8 mouse cellular contexts compared by ENCODE assay signal in genomic region chr4:62286257-62286991, GRCm38 (mm10). TPM values are rescaled to one million over a fixed set of nuclear protein-coding genes. Genes with fewer than 3 reads are reported as not detected.
A peak's percentile ranks its signal among the peaks of the same experiment; 100 is the strongest.
DNase-seq lines count a peak whose midpoint lies in the region; ATAC-seq and TF ChIP-seq lines count a peak whose summit lies in the region.

No protein-coding gene starts in this region.

- H3K27me3 ChIP-seq in CH12.LX (replicated peaks): peaks cover 2% of the 10 kb centered on the region
- H3K27me3 ChIP-seq in forebrain, embryonic 12.5 days: 0 out of 2 replicates have a peak, but pooled peaks cover 3% of the 10 kb centered on the region
- no peaks in the 10 kb centered on the region for H3K27me3 ChIP-seq in heart, postnatal 0 days (ENCODE audit: control insufficient read depth, insufficient read depth, low read length)
- H3K27me3 ChIP-seq in liver, embryonic 16.5 days (ENCODE audit: control insufficient read depth, insufficient read depth, low read depth, low read length): no peaks in the 10 kb centered on the region
- no peaks in the 10 kb centered on the region for H3K27me3 ChIP-seq in neural tube, embryonic 13.5 days
- H3K27me3 ChIP-seq in testis, adult 2 months (ENCODE audit: control insufficient read depth, insufficient read depth, low read length): no peaks in the 10 kb centered on the region

- TF ChIP-seq CTCF in CH12.LX (conservative IDR thresholded peaks at IDR 0.05 in 1 of 2, IDR thresholded peaks at IDR 0.05 in 1 of 2; ENCODE audit: low read depth in 2 of 2, low read length in 2 of 2): peak in 1 of 2 experiments; percentile 23; a peak in 1 of 4 replicates
- TF ChIP-seq CTCF in heart, postnatal 0 days (IDR thresholded peaks at IDR 0.05; ENCODE audit: low read depth): no peak
- TF ChIP-seq CTCF in testis, adult 2 months (IDR thresholded peaks at IDR 0.05; ENCODE audit: control insufficient read depth, insufficient read depth, insufficient replicate concordance, low read depth, low read length): no peak

- peak; percentile 96 for ATAC-seq in forebrain, embryonic 12.5 days (ENCODE audit: low FRiP score)
- ATAC-seq in heart, postnatal 0 days (ENCODE audit: insufficient read depth, low read depth): peak; percentile 91
- peak; percentile 85 for ATAC-seq in liver, embryonic 16.5 days (ENCODE audit: low read depth)
- peak; percentile 95 for ATAC-seq in neural tube, embryonic 13.5 days (ENCODE audit: low read depth)

- 0 out of 2 replicates have a peak, but pooled peaks cover 3% of the 10 kb centered on the region for H3K79me2 ChIP-seq in CH12.LX (replicated peaks; ENCODE audit: control insufficient read depth, extremely low read depth, insufficient read depth, poor library complexity, severe bottlenecking)

- dilution Hi-C loops in CH12.LX (cut with MboI; ENCODE audit: extremely low pct_ligation_motif_present, extremely low pct_unique_long_range_greater_than_20kb, low sequenced_read_pairs): no loop called here

- peaks cover 0 to 20% of the 10 kb centered on the region in 2 experiments for H3K36me3 ChIP-seq in CH12.LX (replicated peaks in 1 of 2; ENCODE audit: control insufficient read depth in 1 of 2, insufficient read depth in 1 of 2, low read length in 1 of 2)
- H3K36me3 ChIP-seq in forebrain, embryonic 12.5 days (replicated peaks): no peaks in the 10 kb centered on the region
- no peaks in the 10 kb centered on the region for H3K36me3 ChIP-seq in heart, postnatal 0 days (replicated peaks; ENCODE audit: control insufficient read depth, insufficient read depth, low read length)
- no peaks in the 10 kb centered on the region for H3K36me3 ChIP-seq in liver, embryonic 16.5 days (ENCODE audit: control insufficient read depth, insufficient read depth)
- H3K36me3 ChIP-seq in neural tube, embryonic 13.5 days: 0 out of 2 replicates have a peak, but pooled peaks cover 9% of the 10 kb centered on the region
- no peaks in the 10 kb centered on the region for H3K36me3 ChIP-seq in testis, adult 2 months (ENCODE audit: control insufficient read depth, insufficient read depth, low read length)

- DNase-seq in CH12.LX (ENCODE audit: extremely low read depth): peak; percentile 59
- peak; percentile 11 for DNase-seq in c-Kit-negative CD71-positive TER-119-positive erythroid progenitor cells, embryonic 14.5 days (ENCODE audit: low read depth, low spot score)
- DNase-seq in heart, postnatal 0 days (ENCODE audit: low spot score): peak; percentile 74
- peak; percentile 84 to 90 for DNase-seq in kidney, postnatal 36 days

- peak overlapping the region; percentile 74 to 80 (median 76) for H3K4me3 ChIP-seq in CH12.LX (replicated peaks in 1 of 3; ENCODE audit: low read depth in 2 of 3, low read length in 2 of 3, poor library complexity in 1 of 3)
- H3K4me3 ChIP-seq in forebrain, embryonic 12.5 days (replicated peaks): peak overlapping the region; percentile 73
- H3K4me3 ChIP-seq in heart, postnatal 0 days (ENCODE audit: low read depth, low read length): peak overlapping the region; percentile 66
- H3K4me3 ChIP-seq in liver, embryonic 16.5 days (ENCODE audit: low read depth, low read length): peak overlapping the region; percentile 69
- H3K4me3 ChIP-seq in neural tube, embryonic 13.5 days: peak overlapping the region; percentile 77
- H3K4me3 ChIP-seq in testis, adult 2 months (ENCODE audit: control insufficient read depth, low read depth, low read length): peak overlapping the region; percentile 97

- under 1% methylated on average over 55 of the region's 55 CpGs for WGBS in forebrain, embryonic 12.5 days
- under 1% methylated on average over 54 of the region's 55 CpGs for WGBS in heart, postnatal 0 days
- WGBS in liver, embryonic 16.5 days (ENCODE audit: insufficient replicate concordance): 1% methylated on average over 52 of the region's 55 CpGs
- under 1% methylated on average over 53 of the region's 55 CpGs for WGBS in neural tube, embryonic 13.5 days

- H3K4me2 ChIP-seq in CH12.LX (ENCODE audit: insufficient read depth, low read depth, poor library complexity, severe bottlenecking): peak overlapping the region; percentile 87
- H3K4me2 ChIP-seq in forebrain, embryonic 12.5 days: peak overlapping the region; percentile 92
- H3K4me2 ChIP-seq in heart, postnatal 0 days (ENCODE audit: low read depth, low read length): peak overlapping the region; percentile 77
- H3K4me2 ChIP-seq in liver, embryonic 16.5 days (ENCODE audit: low read depth, low read length): peak overlapping the region; percentile 78
- peak overlapping the region; percentile 76 for H3K4me2 ChIP-seq in neural tube, embryonic 13.5 days

- no peak for TF ChIP-seq RAD21 in CH12.LX (IDR thresholded peaks at IDR 0.05; ENCODE audit: low read depth, low read length)

- no peaks in the 10 kb centered on the region for H3K9me3 ChIP-seq in CH12.LX (replicated peaks; ENCODE audit: low read length)
- H3K9me3 ChIP-seq in forebrain, embryonic 12.5 days: no peaks in the 10 kb centered on the region
- H3K9me3 ChIP-seq in heart, postnatal 0 days (replicated peaks; ENCODE audit: control insufficient read depth, low read length): no peaks in the 10 kb centered on the region
- no peaks in the 10 kb centered on the region for H3K9me3 ChIP-seq in liver, embryonic 16.5 days (replicated peaks; ENCODE audit: control insufficient read depth, low read length)
- H3K9me3 ChIP-seq in neural tube, embryonic 13.5 days: no peaks in the 10 kb centered on the region

- no peak overlapping the region for H3K27ac ChIP-seq in CH12.LX (ENCODE audit: insufficient read depth, low read depth)
- peak overlapping the region; percentile 38; the same call in 1 of the 2 replicates for H3K27ac ChIP-seq in forebrain, embryonic 12.5 days
- H3K27ac ChIP-seq in heart, postnatal 0 days (ENCODE audit: low read depth): peak overlapping the region; percentile 84
- H3K27ac ChIP-seq in liver, embryonic 16.5 days (ENCODE audit: low read length): peak overlapping the region; percentile 76
- peak overlapping the region; percentile 70 for H3K27ac ChIP-seq in neural tube, embryonic 13.5 days (replicated peaks)
- H3K27ac ChIP-seq in testis, adult 2 months (ENCODE audit: control insufficient read depth, insufficient read depth, low read depth, low read length): peak overlapping the region; percentile 84

- no peak for TF ChIP-seq EP300 in CH12.LX (IDR thresholded peaks at IDR 0.05; ENCODE audit: low read length)
- TF ChIP-seq EP300 in heart, postnatal 0 days (IDR thresholded peaks at IDR 0.05; ENCODE audit: low read depth): no peak

- H3K4me1 ChIP-seq in CH12.LX (ENCODE audit: control insufficient read depth in 1 of 2, insufficient read depth in 2 of 2): peaks cover 27 to 63% of the 10 kb centered on the region in 2 experiments
- H3K4me1 ChIP-seq in forebrain, embryonic 12.5 days: peaks cover 15% of the 10 kb centered on the region
- H3K4me1 ChIP-seq in heart, postnatal 0 days (ENCODE audit: control insufficient read depth, insufficient read depth): peaks cover 22% of the 10 kb centered on the region
- no peaks in the 10 kb centered on the region for H3K4me1 ChIP-seq in liver, embryonic 16.5 days (ENCODE audit: control insufficient read depth, low read depth, low read length)
- H3K4me1 ChIP-seq in neural tube, embryonic 13.5 days (replicated peaks): peaks cover 23% of the 10 kb centered on the region
- H3K4me1 ChIP-seq in testis, adult 2 months (ENCODE audit: control insufficient read depth, insufficient read depth, low read length): peaks cover 43% of the 10 kb centered on the region

- TF ChIP-seq POLR2A in CH12.LX (IDR thresholded peaks at IDR 0.05; ENCODE audit: low read depth, low read length): peak; percentile 65
- TF ChIP-seq POLR2A in testis, adult 2 months (IDR thresholded peaks at IDR 0.05; ENCODE audit: control insufficient read depth, low read depth, low read length): peak; percentile 44; the same call in 1 of the 2 replicates

- in situ Hi-C loops in CH12.LX (cut with MboI; ENCODE audit: low pct_ligation_motif_present, low pct_unique_long_range_greater_than_20kb, low sequenced_read_pairs): no loop called here

- peak overlapping the region; percentile 42 for H3K9ac ChIP-seq in CH12.LX (ENCODE audit: insufficient read depth, low read depth)
- H3K9ac ChIP-seq in forebrain, embryonic 12.5 days: peak overlapping the region; percentile 68
- peak overlapping the region; percentile 60 for H3K9ac ChIP-seq in heart, postnatal 0 days (replicated peaks; ENCODE audit: low read depth, low read length)
- peak overlapping the region; percentile 60 for H3K9ac ChIP-seq in liver, embryonic 16.5 days (ENCODE audit: low read depth, low read length)
- H3K9ac ChIP-seq in neural tube, embryonic 13.5 days: peak overlapping the region; percentile 82

TF ChIP-seq in CH12.LX, 34 proteins besides CTCF, POLR2A, EP300 and RAD21 (continues in another document):
- TF ChIP-seq BHLHE40 (IDR thresholded peaks at IDR 0.05; ENCODE audit: low read depth, low read length) (peak; percentile 83), MAFK (IDR thresholded peaks at IDR 0.05; ENCODE audit: insufficient replicate concordance, low read length) (no peak), ELF1 (IDR thresholded peaks at IDR 0.05; ENCODE audit: low read depth, low read length) (peak; percentile 44; the same call in 1 of the 2 replicates), GABPA (IDR thresholded peaks at IDR 0.05; ENCODE audit: insufficient replicate concordance, low read depth, low read length) (no peak; the same call in 1 of the 2 replicates)

RNA-seq across cellular contexts. Expression of gene Slc31a2, which starts 24.1 kb away (rescaled TPM):
- total RNA-seq in CH12.LX (2012; rRNA removed) (8.4 and 8.6 TPM in 2 replicates), CH12.LX (2014; rRNA removed) (6.9 and 7.2 TPM in 2 replicates)
- polyA plus RNA-seq in CH12.LX (2012; ENCODE audit: insufficient read length, low read depth): 5.9 and 6.2 TPM in 2 replicates
- 7.1 and 7.4 TPM in 2 replicates for polyA plus RNA-seq in forebrain, embryonic 12.5 days (2016; fragmentation: Nextera tagmentation; extraction: Ambion mirVana)
- 31.4 and 33.2 TPM in 2 replicates for total RNA-seq in heart, postnatal 0 days (2014; rRNA removed; ENCODE audit: low replicate concordance)
- polyA plus RNA-seq in heart, postnatal 0 days (2015; fragmentation: Nextera tagmentation; extraction: Ambion mirVana): 15.6 and 16.7 TPM in 2 replicates
- polyA plus RNA-seq in liver, embryonic 16.5 days (2015; fragmentation: Nextera tagmentation; extraction: Ambion mirVana): 9.7 and 10.7 TPM in 2 replicates
- polyA plus RNA-seq in neural tube, embryonic 13.5 days (2015; fragmentation: Nextera tagmentation; extraction: Ambion mirVana): 17.7 and 18.1 TPM in 2 replicates
- polyA plus RNA-seq in testis, adult 2 months (2012; rRNA removed): 35.2 and 35.6 TPM in 2 replicates

RNA-seq across cellular contexts. Expression of gene Zfp37, which starts 55.6 kb away (rescaled TPM):
- total RNA-seq in CH12.LX (2012; rRNA removed): not detected in 2 replicates
- not detected in 2 replicates for total RNA-seq in CH12.LX (2014; rRNA removed)
- polyA plus RNA-seq in CH12.LX (2012; ENCODE audit: insufficient read length, low read depth): not detected in 2 replicates
- polyA plus RNA-seq in forebrain, embryonic 12.5 days (2016; fragmentation: Nextera tagmentation; extraction: Ambion mirVana): 23.5 and 28.2 TPM in 2 replicates
- 4.5 and 9.5 TPM in 2 replicates for total RNA-seq in heart, postnatal 0 days (2014; rRNA removed; ENCODE audit: low replicate concordance)
- 2.8 TPM in 2 replicates for polyA plus RNA-seq in heart, postnatal 0 days (2015; fragmentation: Nextera tagmentation; extraction: Ambion mirVana)
- 0.47 and 0.64 TPM in 2 replicates for polyA plus RNA-seq in liver, embryonic 16.5 days (2015; fragmentation: Nextera tagmentation; extraction: Ambion mirVana)
- 24.9 and 30.6 TPM in 2 replicates for polyA plus RNA-seq in neural tube, embryonic 13.5 days (2015; fragmentation: Nextera tagmentation; extraction: Ambion mirVana)
- 43.6 and 59.1 TPM in 2 replicates for polyA plus RNA-seq in testis, adult 2 months (2012; rRNA removed)

Comparison
In these comparisons a context has a peak if more than half of its experiments do, and no peak if none do; other contexts are left out.
1. DNase-seq: peak in every context shown above with its lines; median percentile 87 in kidney, postnatal 36 days; 74 in heart, postnatal 0 days; 59 in CH12.LX; 11 in c-Kit-negative CD71-positive TER-119-positive erythroid progenitor cells, embryonic 14.5 days.